Mouse (Mus musculus) stomach, embryonic 14.5 days (tissue): Measurements from ENCODE around the gene Ctns. TPM values are rescaled to one million over a fixed set of nuclear protein-coding genes. Genes with fewer than 3 reads are reported as not detected.

Experiments
- ATAC-seq: fragments of 200-750 bp; cut with Nextera tagmentation; 2 replicates; pipeline ENCODE4 v1.8.0; 2017; ENCODE audit warnings: low read depth, moderate TSS enrichment; ENCODE audit not compliant: insufficient number of reproducible peaks, insufficient read depth, low FRiP score
- H3K27ac ChIP-seq: fragments of 300-500 bp; sonication (generic); 2 replicates; pipeline ENCODE4 v1.5.1; 2014; ENCODE audit warnings: mild to moderate bottlenecking, low read length, moderate library complexity, mixed read lengths
- H3K27me3 ChIP-seq: fragments of 300-500 bp; sonication (generic); 2 replicates; pipeline ENCODE4 v1.6.1; 2014; ENCODE audit warnings: low read length, control low read depth, mixed read lengths; ENCODE audit not compliant: control insufficient read depth, insufficient read depth
- H3K36me3 ChIP-seq: fragments of 300-500 bp; sonication (generic); 2 replicates; pipeline ENCODE4 v1.6.1; 2014; ENCODE audit warnings: mild to moderate bottlenecking, control low read depth, low read length, moderate library complexity, mixed read lengths; ENCODE audit not compliant: control insufficient read depth, insufficient read depth
- H3K4me1 ChIP-seq: fragments of 300-500 bp; sonication (generic); 2 replicates; pipeline ENCODE4 v1.6.1; 2014; ENCODE audit warnings: low read length, control low read depth, mixed read lengths; ENCODE audit not compliant: control insufficient read depth, insufficient read depth
- H3K4me2 ChIP-seq: fragments of 300-500 bp; sonication (generic); replicated peaks from 2 replicates; pipeline ENCODE4 v1.6.1; 2014; ENCODE audit warnings: low read depth, low read length, control low read depth
- H3K4me3 ChIP-seq: fragments of 300-500 bp; sonication (generic); 2 replicates; pipeline ENCODE4 v1.5.1; 2014; ENCODE audit warnings: low read depth, low read length, control low read depth
- H3K9ac ChIP-seq: fragments of 300-500 bp; sonication (generic); replicated peaks from 2 replicates; pipeline ENCODE4 v1.6.1; 2014; ENCODE audit warnings: low read depth, mild to moderate bottlenecking, control low read depth, low read length, moderate library complexity, mixed read lengths
- H3K9me3 ChIP-seq: fragments of 300-500 bp; sonication (generic); 2 replicates; pipeline ENCODE4 v1.6.1; 2016; ENCODE audit warnings: low read depth, low read length, control low read depth; ENCODE audit not compliant: control insufficient read depth
- WGBS: fragments of 180-500 bp; shearing (Covaris S2); extraction: QIAGEN DNeasy Blood & Tissue Kit; methylation state at CpG from one replicate; pipeline ENCODE4 v1.1.7; 2014; 5-methylcytosine and 5-hydroxymethylcytosine counted together
- polyA plus RNA-seq: library from polyadenylated mRNA; unstranded; fragments of >200 nt; fragmentation: Nextera tagmentation; extraction: Ambion mirVana; gene quantifications from 2 replicates; pipeline ENCODE4 v1.2.1, GENCODE M21; 2014

Gene Ctns
- polyA plus RNA-seq, 1 experiment from 2014 or later: 20.0 TPM

DNA sequence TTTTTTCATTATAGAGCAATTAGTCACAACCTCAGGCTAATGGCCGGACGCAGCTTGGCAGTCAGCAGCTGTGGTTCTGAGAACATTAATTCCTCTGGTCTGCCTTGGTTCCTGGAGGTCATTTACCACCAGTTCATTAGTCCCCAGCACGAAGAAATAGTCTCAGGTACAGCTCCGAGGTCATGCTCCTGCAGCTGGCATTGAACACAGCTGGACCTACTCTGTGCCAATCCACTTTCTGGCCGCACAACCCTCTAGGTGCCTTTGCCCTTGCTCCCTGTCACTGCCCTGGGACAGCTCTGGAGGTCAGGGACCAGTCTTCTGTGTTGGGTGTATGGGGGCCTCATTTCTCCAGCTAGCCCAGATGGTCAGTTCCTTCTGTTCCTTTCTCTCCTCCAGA lies 30.0 kb upstream of the Ctns start:
- no peaks in the 10 kb centered on the region for H3K9me3 ChIP-seq
- H3K27ac ChIP-seq: no peak overlapping the region
- no peaks in the 10 kb centered on the region for H3K27me3 ChIP-seq
- 66% methylated on average over 5 of the region's 5 CpGs for WGBS
- no peaks in the 10 kb centered on the region for H3K4me1 ChIP-seq
- no peak overlapping the region for H3K4me2 ChIP-seq
- ATAC-seq: no peak
- H3K36me3 ChIP-seq: no peaks in the 10 kb centered on the region
- no peak overlapping the region for H3K4me3 ChIP-seq
- no peak overlapping the region for H3K9ac ChIP-seq

DNA sequence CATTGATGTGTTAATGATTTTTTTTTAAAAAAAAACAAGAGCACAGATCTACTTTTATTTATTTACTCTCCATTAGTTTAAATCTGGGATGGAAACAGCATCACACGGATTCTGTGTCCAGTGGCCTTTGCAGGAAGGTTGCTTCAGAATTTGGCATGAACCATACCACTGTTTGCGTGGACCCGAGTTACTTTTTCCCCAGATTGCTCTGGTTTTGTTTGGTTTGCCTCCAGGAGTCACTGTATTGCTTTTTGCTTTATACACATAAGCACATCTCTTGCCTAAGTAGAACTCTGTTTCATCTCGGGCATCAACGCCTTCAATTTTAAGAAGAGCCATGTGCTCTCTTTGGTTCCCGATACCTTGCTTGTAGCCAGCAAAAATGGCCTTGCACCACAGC lies 27.0 kb upstream of the Ctns start:
- Histone ChIP-seq H3K36me3 (no peaks in the 10 kb centered on the region), H3K27ac (no peak overlapping the region), H3K27me3 (no peaks in the 10 kb centered on the region), H3K9me3 (no peaks in the 10 kb centered on the region), H3K4me2 (no peak overlapping the region), H3K9ac (no peak overlapping the region), H3K4me1 (no peaks in the 10 kb centered on the region), H3K4me3 (no peak overlapping the region)
- 85% methylated on average over 6 of the region's 6 CpGs for WGBS
- no peak for ATAC-seq

DNA sequence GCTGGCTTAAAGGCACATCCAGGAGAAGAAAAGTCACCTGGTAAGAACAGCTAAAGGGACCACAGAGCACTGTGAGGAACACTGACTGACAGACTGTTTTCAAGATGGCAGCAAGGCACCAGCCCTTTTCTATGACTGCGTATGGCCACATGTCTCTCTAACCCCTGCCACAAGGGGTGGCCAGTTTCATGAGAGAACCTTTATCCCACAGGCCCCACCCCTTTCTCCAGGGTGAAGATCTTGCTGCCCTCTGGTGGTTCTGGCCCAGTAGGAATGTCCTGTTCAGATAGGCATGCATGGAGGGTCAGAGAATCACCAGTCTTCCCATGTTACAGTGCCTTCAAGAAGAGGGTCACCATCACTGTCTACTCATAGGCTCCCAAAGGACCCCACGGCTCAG lies 25.1 kb upstream of the Ctns start:
- 71% methylated on average over 2 of the region's 2 CpGs for WGBS
- H3K4me1 ChIP-seq: no peaks in the 10 kb centered on the region
- no peaks in the 10 kb centered on the region for H3K36me3 ChIP-seq
- no peak overlapping the region for H3K27ac ChIP-seq
- H3K4me2 ChIP-seq: no peak overlapping the region
- ATAC-seq: no peak
- H3K27me3 ChIP-seq: no peaks in the 10 kb centered on the region
- H3K9me3 ChIP-seq: no peaks in the 10 kb centered on the region
- no peak overlapping the region for H3K9ac ChIP-seq
- H3K4me3 ChIP-seq: no peak overlapping the region

DNA sequence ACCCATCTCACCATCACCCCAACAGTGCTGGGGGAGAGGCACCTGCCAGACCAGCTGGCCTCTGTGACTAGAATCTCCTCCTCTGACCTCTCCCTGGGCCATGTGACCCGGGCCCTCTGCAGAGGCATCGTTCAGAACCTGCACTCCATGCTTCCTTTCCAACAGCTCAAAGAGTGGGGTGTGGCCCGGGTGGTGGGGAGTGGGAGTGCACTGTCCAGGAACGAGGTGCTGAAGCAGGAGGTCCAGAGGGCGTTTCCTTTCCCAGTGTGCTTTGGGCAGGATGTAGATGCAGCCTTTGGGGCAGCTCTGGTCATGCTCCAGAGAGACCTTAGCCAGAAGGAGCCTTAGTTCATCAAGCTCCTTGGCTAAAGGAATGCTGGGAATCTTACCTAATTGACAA lies 24.0 kb upstream of the Ctns start:
- H3K4me3 ChIP-seq: no peak overlapping the region
- no peak overlapping the region for H3K9ac ChIP-seq
- H3K4me2 ChIP-seq: no peak overlapping the region
- no peak overlapping the region for H3K27ac ChIP-seq
- H3K4me1 ChIP-seq: no peaks in the 10 kb centered on the region
- H3K9me3 ChIP-seq: no peaks in the 10 kb centered on the region
- H3K36me3 ChIP-seq: no peaks in the 10 kb centered on the region
- ATAC-seq: 0 out of 2 replicates have a peak, but pooled peaks have one; percentile 18
- WGBS: 18% methylated on average over 5 of the region's 5 CpGs
- H3K27me3 ChIP-seq: no peaks in the 10 kb centered on the region

DNA sequence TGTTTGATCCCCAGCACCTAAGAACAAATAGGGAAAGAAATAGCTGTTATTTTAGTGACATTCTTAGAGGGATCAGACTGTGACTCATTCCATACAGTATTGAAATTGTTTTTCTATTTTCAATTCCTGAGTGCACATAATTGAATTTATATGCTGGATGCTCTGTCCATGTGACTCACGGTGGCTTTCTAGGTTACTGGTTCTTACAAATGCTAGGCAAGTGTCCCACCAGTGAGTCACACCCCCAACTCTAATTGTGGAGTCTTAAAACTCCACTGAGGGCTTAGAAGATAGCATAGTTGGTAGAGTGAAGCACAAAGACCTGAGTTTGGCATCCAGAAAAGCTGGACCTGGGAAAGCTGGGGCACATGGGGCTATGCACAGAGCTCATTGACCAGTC lies 21.8 kb upstream of the Ctns start:
- no peak for ATAC-seq
- Histone ChIP-seq H3K9ac (no peak overlapping the region), H3K4me1 (no peaks in the 10 kb centered on the region), H3K4me2 (no peak overlapping the region), H3K27ac (no peak overlapping the region), H3K27me3 (no peaks in the 10 kb centered on the region), H3K4me3 (no peak overlapping the region), H3K9me3 (no peaks in the 10 kb centered on the region), H3K36me3 (no peaks in the 10 kb centered on the region)
- WGBS: 87% methylated on average over 1 of the region's 1 CpGs

DNA sequence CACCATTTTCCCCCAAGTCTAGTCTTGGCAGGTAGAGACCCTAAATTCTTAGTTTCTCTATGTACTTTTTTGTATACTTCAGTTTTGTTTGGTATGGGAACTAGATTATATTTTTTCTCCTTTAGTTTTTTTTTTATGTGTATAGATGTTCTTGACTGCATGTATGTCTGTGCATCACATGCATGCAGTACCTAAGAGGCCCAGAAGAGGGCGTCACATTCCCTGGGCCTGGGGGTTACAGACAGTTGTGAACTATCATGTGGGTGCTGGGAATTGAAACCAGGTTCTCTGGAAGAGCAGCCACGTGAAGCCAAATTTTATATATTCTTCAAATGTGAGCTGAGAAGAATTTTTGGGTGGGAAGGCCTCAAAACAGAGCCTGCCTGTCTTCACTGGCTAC lies 20.8 kb upstream of the Ctns start:
- 60% methylated on average over 2 of the region's 2 CpGs for WGBS
- Histone ChIP-seq H3K9ac (no peak overlapping the region), H3K9me3 (no peaks in the 10 kb centered on the region), H3K4me3 (no peak overlapping the region), H3K4me1 (no peaks in the 10 kb centered on the region), H3K36me3 (no peaks in the 10 kb centered on the region), H3K27ac (no peak overlapping the region), H3K27me3 (no peaks in the 10 kb centered on the region), H3K4me2 (no peak overlapping the region)
- ATAC-seq: no peak

DNA sequence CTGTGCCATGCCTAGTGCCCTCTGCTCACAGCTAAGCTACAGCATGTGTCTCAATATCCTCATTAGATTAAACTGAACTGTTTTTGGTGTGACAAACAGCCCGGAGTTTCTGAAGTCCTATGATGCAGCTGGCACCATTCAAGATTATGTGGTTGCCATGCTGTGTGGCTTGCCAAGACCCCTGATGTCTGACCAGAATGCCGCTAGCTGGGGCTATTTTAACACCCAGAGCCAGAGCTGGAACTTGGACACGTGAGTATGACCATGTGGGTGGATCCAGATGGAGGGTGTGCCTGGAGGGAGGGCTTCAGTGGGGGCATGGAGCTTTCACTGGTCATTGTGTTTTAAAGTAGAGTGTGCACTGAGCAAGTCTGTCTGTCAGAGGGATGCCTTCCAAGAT lies 15.1 kb upstream of the Ctns start:
- no peaks in the 10 kb centered on the region for H3K9me3 ChIP-seq
- H3K4me1 ChIP-seq: no peaks in the 10 kb centered on the region
- ATAC-seq: no peak
- 79% methylated on average over 3 of the region's 3 CpGs for WGBS
- no peak overlapping the region for H3K9ac ChIP-seq
- no peaks in the 10 kb centered on the region for H3K27me3 ChIP-seq
- no peak overlapping the region for H3K27ac ChIP-seq
- no peak overlapping the region for H3K4me2 ChIP-seq
- H3K4me3 ChIP-seq: no peak overlapping the region
- H3K36me3 ChIP-seq: no peaks in the 10 kb centered on the region

DNA sequence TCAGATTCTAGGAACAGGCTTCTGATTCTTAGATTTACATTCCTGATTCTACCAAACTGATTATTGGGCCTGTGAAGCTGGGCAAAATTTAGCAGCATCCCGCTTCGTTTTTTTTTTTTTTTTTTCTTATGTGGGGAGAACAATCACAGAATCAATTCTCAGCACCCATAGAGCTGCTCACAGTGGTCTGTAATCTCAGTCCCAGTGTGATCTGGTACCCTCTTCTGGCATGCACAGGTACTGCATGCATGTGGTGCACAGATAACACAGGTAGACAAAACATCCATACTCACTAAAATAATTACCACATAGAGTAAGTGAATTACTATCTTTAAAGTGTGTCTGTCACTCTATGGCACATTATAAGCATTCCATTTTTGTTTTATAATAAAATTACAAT lies 8.8 kb upstream of the Ctns start:
- no peaks in the 10 kb centered on the region for H3K36me3 ChIP-seq
- H3K27ac ChIP-seq: no peak overlapping the region
- H3K4me2 ChIP-seq: no peak overlapping the region
- H3K27me3 ChIP-seq: no peaks in the 10 kb centered on the region
- ATAC-seq: no peak
- no peaks in the 10 kb centered on the region for H3K4me1 ChIP-seq
- no peak overlapping the region for H3K4me3 ChIP-seq
- no peaks in the 10 kb centered on the region for H3K9me3 ChIP-seq
- no peak overlapping the region for H3K9ac ChIP-seq
- WGBS: 75% methylated on average over 2 of the region's 2 CpGs

DNA sequence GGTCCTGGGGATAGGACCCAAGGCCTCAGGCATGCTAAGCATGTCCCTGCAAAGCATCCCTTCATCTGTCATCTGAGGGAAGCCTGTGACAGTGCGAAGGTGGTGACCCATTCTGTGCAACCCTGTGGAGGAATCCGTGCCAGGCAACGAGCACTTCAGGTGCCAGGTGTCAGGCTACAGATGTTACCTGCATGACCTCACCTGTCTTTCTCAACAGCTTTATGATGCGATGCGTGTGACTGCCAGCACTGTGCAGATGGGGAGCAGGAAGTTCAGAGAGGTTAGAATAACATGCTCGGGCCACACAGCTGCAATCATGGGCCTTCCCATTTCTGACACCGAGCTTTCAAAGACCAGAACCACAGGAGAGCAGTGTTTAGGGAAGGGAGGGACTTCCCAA lies 6.4 kb upstream of the Ctns start:
- no peak overlapping the region for H3K27ac ChIP-seq
- 69% methylated on average over 7 of the region's 7 CpGs for WGBS
- H3K36me3 ChIP-seq: no peaks in the 10 kb centered on the region
- no peak overlapping the region for H3K4me2 ChIP-seq
- no peaks in the 10 kb centered on the region for H3K27me3 ChIP-seq
- no peak overlapping the region for H3K9ac ChIP-seq
- H3K9me3 ChIP-seq: no peaks in the 10 kb centered on the region
- no peak for ATAC-seq
- H3K4me1 ChIP-seq: no peaks in the 10 kb centered on the region
- no peak overlapping the region for H3K4me3 ChIP-seq
